Comparison of ENCODE assay signal across 8 mouse cellular contexts in genomic region chr15:31569325-31570022, GRCm38 (mm10). TPM values are rescaled to one million over a fixed set of nuclear protein-coding genes. Genes with fewer than 3 reads are reported as not detected.
DNase-seq lines count a peak whose midpoint lies in the region; ATAC-seq lines count a peak whose summit lies in the region.

No protein-coding gene starts in this region.

- no peak overlapping the region for H3K27ac ChIP-seq in hindbrain, embryonic 16.5 days (ENCODE audit: low read depth, low read length)
- no peak overlapping the region for H3K27ac ChIP-seq in hindbrain, embryonic 10.5 days
- H3K27ac ChIP-seq in brown adipose tissue, adult 24 weeks (replicated peaks; ENCODE audit: low read depth, low read length), result no peak overlapping the region
- no peak overlapping the region for H3K27ac ChIP-seq in forebrain, embryonic 11.5 days (ENCODE audit: low read depth, low read length)

- H3K9ac ChIP-seq in hindbrain, embryonic 16.5 days (ENCODE audit: low read depth, low read length), result no peak overlapping the region
- H3K9ac ChIP-seq in forebrain, embryonic 11.5 days (ENCODE audit: low read length), result no peak overlapping the region

- 58% methylated on average over 9 of the region's 9 CpGs for WGBS in hindbrain, embryonic 16.5 days
- WGBS in hindbrain, embryonic 10.5 days, result 77% methylated on average over 9 of the region's 9 CpGs
- WGBS in forebrain, embryonic 11.5 days, result 80% methylated on average over 9 of the region's 9 CpGs

- peak; percentile 70 for ATAC-seq in hindbrain, embryonic 16.5 days
- no peak for ATAC-seq in forebrain, embryonic 11.5 days (replicated peaks; ENCODE audit: low FRiP score)

- no peak for DNase-seq in hindbrain, embryonic 10.5 days (ENCODE audit: low spot score)
- peak; percentile 93 to 94 for DNase-seq in kidney, postnatal 25 days
- peak; percentile 67 for DNase-seq in testis, postnatal 10 days (ENCODE audit: low spot score)
- DNase-seq in layer of hippocampus, postnatal 14 days (ENCODE audit: low spot score in 2 of 2), result no peak
- DNase-seq in thymus, postnatal 0 days (ENCODE audit: low spot score), result no peak
- no peak for DNase-seq in forebrain, embryonic 11.5 days (ENCODE audit: low spot score)

- no peaks in the 10 kb centered on the region for H3K27me3 ChIP-seq in hindbrain, embryonic 16.5 days (replicated peaks; ENCODE audit: control insufficient read depth, insufficient read depth, low read length)
- H3K27me3 ChIP-seq in hindbrain, embryonic 10.5 days (ENCODE audit: insufficient read depth, poor library complexity, severe bottlenecking), result no peaks in the 10 kb centered on the region
- H3K27me3 ChIP-seq in forebrain, embryonic 11.5 days (ENCODE audit: control insufficient read depth, insufficient read depth, low read length), result no peaks in the 10 kb centered on the region

- no peaks in the 10 kb centered on the region for H3K9me3 ChIP-seq in hindbrain, embryonic 16.5 days (ENCODE audit: control insufficient read depth, low read length)
- no peaks in the 10 kb centered on the region for H3K9me3 ChIP-seq in hindbrain, embryonic 10.5 days
- no peaks in the 10 kb centered on the region for H3K9me3 ChIP-seq in forebrain, embryonic 11.5 days (ENCODE audit: control insufficient read depth, low read length)

- H3K4me2 ChIP-seq in hindbrain, embryonic 16.5 days (ENCODE audit: low read length), result no peak overlapping the region
- no peak overlapping the region for H3K4me2 ChIP-seq in forebrain, embryonic 11.5 days (ENCODE audit: low read depth, low read length, severe bottlenecking)

- no peak overlapping the region for H3K4me3 ChIP-seq in hindbrain, embryonic 16.5 days (ENCODE audit: low read length)
- no peak overlapping the region for H3K4me3 ChIP-seq in hindbrain, embryonic 10.5 days
- H3K4me3 ChIP-seq in brown adipose tissue, adult 24 weeks (ENCODE audit: insufficient read depth, low read depth, low read length), result peak overlapping the region; percentile 14; the same call in 1 of the 2 replicates
- H3K4me3 ChIP-seq in forebrain, embryonic 11.5 days (ENCODE audit: low read depth, low read length), result no peak overlapping the region

- H3K36me3 ChIP-seq in hindbrain, embryonic 16.5 days (ENCODE audit: control insufficient read depth, insufficient read depth, low read length), result no peaks in the 10 kb centered on the region
- H3K36me3 ChIP-seq in hindbrain, embryonic 10.5 days, result no peaks in the 10 kb centered on the region
- no peaks in the 10 kb centered on the region for H3K36me3 ChIP-seq in forebrain, embryonic 11.5 days (ENCODE audit: control insufficient read depth, insufficient read depth, low read length)

- H3K4me1 ChIP-seq in hindbrain, embryonic 16.5 days (ENCODE audit: control insufficient read depth, insufficient read depth, low read depth, low read length), result peaks cover 3% of the 10 kb centered on the region; the same call in 1 of the 2 replicates
- peaks cover 18% of the 10 kb centered on the region for H3K4me1 ChIP-seq in hindbrain, embryonic 10.5 days (replicated peaks)
- peaks cover 17% of the 10 kb centered on the region for H3K4me1 ChIP-seq in brown adipose tissue, adult 24 weeks (ENCODE audit: control insufficient read depth, insufficient read depth, insufficient read length, low read length)
- no peaks in the 10 kb centered on the region for H3K4me1 ChIP-seq in forebrain, embryonic 11.5 days (replicated peaks; ENCODE audit: control insufficient read depth, insufficient read depth, low read length)

RNA-seq across cellular contexts. Expression of gene Cmbl, which starts 4.3 kb away (rescaled TPM):
- polyA plus RNA-seq in hindbrain, embryonic 16.5 days (2015; fragmentation: Nextera tagmentation; extraction: Ambion mirVana), result 16.0 and 17.1 TPM in 2 replicates
- 1.6 and 2.0 TPM in 2 replicates for polyA plus RNA-seq in hindbrain, embryonic 10.5 days (2016; fragmentation: Nextera tagmentation; extraction: Ambion mirVana)
- polyA plus RNA-seq in brown adipose tissue, adult 24 weeks (2012; ENCODE audit: insufficient read depth, insufficient read length, missing spikeins), result 45.8 and 86.8 TPM in 2 replicates
- 10 to 100 TPM; 12.3 to 16.0 TPM for total RNA-seq in layer of hippocampus, postnatal 14 days (2021)
- polyA plus RNA-seq in thymus, postnatal 0 days (2015; fragmentation: Nextera tagmentation; extraction: Ambion mirVana), result 2.8 and 3.0 TPM in 2 replicates
- polyA plus RNA-seq in forebrain, embryonic 11.5 days (2014; fragmentation: Nextera tagmentation; extraction: Ambion mirVana), result 0.79 and 1.0 TPM in 2 replicates

RNA-seq across cellular contexts. Expression of gene Cct5, which starts 32.1 kb away (rescaled TPM):
- 484 and 486 TPM in 2 replicates for polyA plus RNA-seq in hindbrain, embryonic 16.5 days (2015; fragmentation: Nextera tagmentation; extraction: Ambion mirVana)
- polyA plus RNA-seq in hindbrain, embryonic 10.5 days (2016; fragmentation: Nextera tagmentation; extraction: Ambion mirVana), result 698 and 751 TPM in 2 replicates
- 134 and 155 TPM in 2 replicates for polyA plus RNA-seq in brown adipose tissue, adult 24 weeks (2012; ENCODE audit: insufficient read depth, insufficient read length, missing spikeins)
- total RNA-seq in layer of hippocampus, postnatal 14 days (2021), result 100 to 1,000 TPM; 223 to 246 TPM
- 463 and 505 TPM in 2 replicates for polyA plus RNA-seq in thymus, postnatal 0 days (2015; fragmentation: Nextera tagmentation; extraction: Ambion mirVana)
- 695 and 710 TPM in 2 replicates for polyA plus RNA-seq in forebrain, embryonic 11.5 days (2014; fragmentation: Nextera tagmentation; extraction: Ambion mirVana)

RNA-seq across cellular contexts. Expression of gene Fam173b, which starts 32.2 kb away (rescaled TPM):
- polyA plus RNA-seq in hindbrain, embryonic 16.5 days (2015; fragmentation: Nextera tagmentation; extraction: Ambion mirVana), result 11.0 TPM in 2 replicates
- 13.1 and 15.5 TPM in 2 replicates for polyA plus RNA-seq in hindbrain, embryonic 10.5 days (2016; fragmentation: Nextera tagmentation; extraction: Ambion mirVana)
- polyA plus RNA-seq in brown adipose tissue, adult 24 weeks (2012; ENCODE audit: insufficient read depth, insufficient read length, missing spikeins), result 16.8 and 26.4 TPM in 2 replicates
- total RNA-seq in layer of hippocampus, postnatal 14 days (2021), result 10 to 100 TPM; 12.9 to 13.5 TPM
- polyA plus RNA-seq in thymus, postnatal 0 days (2015; fragmentation: Nextera tagmentation; extraction: Ambion mirVana), result 14.9 TPM in 2 replicates
- 14.2 and 15.0 TPM in 2 replicates for polyA plus RNA-seq in forebrain, embryonic 11.5 days (2014; fragmentation: Nextera tagmentation; extraction: Ambion mirVana)

RNA-seq across cellular contexts. Expression of gene March6, which starts 38.6 kb away (rescaled TPM):
- polyA plus RNA-seq in hindbrain, embryonic 16.5 days (2015; fragmentation: Nextera tagmentation; extraction: Ambion mirVana), result 68.3 and 82.9 TPM in 2 replicates
- 34.5 and 39.9 TPM in 2 replicates for polyA plus RNA-seq in hindbrain, embryonic 10.5 days (2016; fragmentation: Nextera tagmentation; extraction: Ambion mirVana)
- polyA plus RNA-seq in brown adipose tissue, adult 24 weeks (2012; ENCODE audit: insufficient read depth, insufficient read length, missing spikeins), result 24.6 and 36.6 TPM in 2 replicates
- total RNA-seq in layer of hippocampus, postnatal 14 days (2021), result 100 to 1,000 TPM; 203 to 213 TPM
- polyA plus RNA-seq in thymus, postnatal 0 days (2015; fragmentation: Nextera tagmentation; extraction: Ambion mirVana), result 19.6 and 20.7 TPM in 2 replicates
- 62.6 and 69.6 TPM in 2 replicates for polyA plus RNA-seq in forebrain, embryonic 11.5 days (2014; fragmentation: Nextera tagmentation; extraction: Ambion mirVana)

Comparison
In these comparisons a context has a peak if more than half of its experiments do, and no peak if none do; other contexts are left out.
1. DNase-seq: peak in kidney, postnatal 25 days (2 of 2) and testis, postnatal 10 days (single experiment); none in hindbrain, embryonic 10.5 days (single experiment), layer of hippocampus, postnatal 14 days (0 of 2), thymus, postnatal 0 days (single experiment) and forebrain, embryonic 11.5 days (single experiment).